Mouse (Mus musculus) kidney, adult 8-10 months (tissue): ENCODE measurements around the gene Gm44596.
A peak's percentile ranks its signal among the peaks of the same experiment; 100 is the strongest.

Source experiments
- DNase-seq, 2 experiments: peaks; one replicate each; pipeline ENCODE4 v3.0.0; 2022

The Gm44596 gene

DNA sequence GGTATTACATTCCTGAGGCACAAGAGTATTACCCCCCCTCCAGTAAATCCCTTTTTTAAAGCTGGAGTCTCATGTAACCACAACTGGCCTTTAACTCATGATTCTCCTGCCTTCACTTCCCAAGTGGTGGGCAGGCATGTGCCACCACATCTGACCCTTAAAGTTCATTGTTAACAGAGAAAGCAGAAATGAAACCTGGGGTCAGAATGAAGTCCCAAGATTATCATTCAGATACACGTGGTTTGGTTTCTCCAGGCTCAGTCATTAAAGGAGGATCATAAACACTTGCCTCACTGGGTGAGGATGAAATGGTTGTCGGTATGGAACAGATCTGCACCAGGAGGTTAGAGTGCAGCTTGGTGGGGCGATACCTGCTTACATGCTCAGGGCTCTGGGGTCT lies 6.0 kb downstream of the Gm44596 start:
- no peak for DNase-seq

- DNase-seq, result no peak
Measured at GRCm38 (mm10) chr6:128383752-128384151, 8.4 kb downstream of the Gm44596 start.

GRCm38 (mm10) chr6:128385026-128385425 lies 9.7 kb downstream of the Gm44596 start:
- no peak for DNase-seq

GRCm38 (mm10) chr6:128389185-128389584 lies 13.9 kb downstream of the Gm44596 start:
- DNase-seq, result no peak

GRCm38 (mm10) chr6:128390683-128391082 lies 15.4 kb downstream of the Gm44596 start:
- no peak for DNase-seq

DNA sequence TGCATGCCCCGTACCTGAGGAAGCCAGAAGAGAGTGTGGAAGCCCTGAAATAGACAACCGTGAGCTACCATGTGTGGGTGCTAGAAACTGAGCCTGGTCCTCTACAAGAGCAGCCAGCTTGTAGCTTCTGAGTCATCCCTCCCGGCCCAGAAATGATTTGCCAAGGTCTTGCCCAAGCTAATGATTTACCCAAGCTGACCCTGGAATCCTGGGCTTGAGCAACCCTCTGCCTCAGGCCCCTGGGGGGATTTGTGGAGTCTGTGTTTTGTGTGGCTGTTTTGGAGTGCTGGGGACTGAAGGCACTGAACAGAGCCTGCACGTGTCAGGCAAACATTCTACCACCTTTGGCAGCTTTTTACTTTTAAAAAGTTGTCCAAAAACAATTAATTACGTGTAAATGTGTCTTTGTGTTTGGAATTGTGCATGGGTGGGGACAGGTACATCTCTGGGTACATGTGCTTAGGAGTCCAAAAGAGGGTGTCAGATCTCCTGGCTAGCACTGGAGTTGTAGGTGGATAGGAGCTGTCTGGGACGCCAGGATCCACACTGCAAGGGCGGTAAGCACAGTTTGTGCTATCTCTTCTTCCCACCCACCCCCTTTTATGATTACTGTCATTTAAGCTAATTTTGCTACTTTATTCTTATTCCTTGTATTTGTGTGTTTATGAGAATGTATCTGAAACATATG lies 22.4 kb downstream of the Gm44596 start:
- DNase-seq, result peak; percentile 80 to 81

GRCm38 (mm10) chr6:128398996-128399395 lies 23.7 kb downstream of the Gm44596 start, which contains the start of gene Nrip2:
Gene Nrip2 (plus strand): TSS chr6:128399296.
- no peak for DNase-seq

GRCm38 (mm10) chr6:128399421-128400185 lies 24.3 kb downstream of the Gm44596 start:
- DNase-seq, result peak; percentile 20 to 23

GRCm38 (mm10) chr6:128404708-128405107 lies 29.4 kb downstream of the Gm44596 start:
- no peak for DNase-seq

- peak; percentile 22 to 25 for DNase-seq
Measured at GRCm38 (mm10) chr6:128408544-128409125, 33.3 kb downstream of the Gm44596 start.

DNA sequence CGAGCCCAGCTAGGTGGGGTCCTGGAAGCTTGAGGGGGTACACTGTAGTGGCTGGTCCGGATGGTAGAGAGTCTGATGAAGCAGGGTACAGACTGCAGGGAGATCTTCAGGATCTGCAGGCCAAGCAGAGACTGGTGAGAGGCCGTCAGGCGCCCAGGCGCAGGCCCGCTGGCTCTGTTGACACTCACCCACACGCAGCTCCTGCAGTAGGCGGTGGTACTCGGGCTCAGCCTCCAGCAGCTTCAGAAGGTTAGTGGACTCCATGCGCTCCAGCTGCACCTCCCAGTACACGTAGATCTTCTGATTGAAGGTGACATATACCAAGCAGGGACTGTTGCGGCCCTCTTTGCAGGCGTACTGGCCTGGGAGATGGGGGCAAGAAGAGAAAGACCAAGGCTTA lies 35.0 kb downstream of the Gm44596 start:
- DNase-seq, result no peak

- peak; percentile 52 to 88 for DNase-seq
Measured at GRCm38 (mm10) chr6:128411115-128411514, 35.8 kb downstream of the Gm44596 start.

DNA sequence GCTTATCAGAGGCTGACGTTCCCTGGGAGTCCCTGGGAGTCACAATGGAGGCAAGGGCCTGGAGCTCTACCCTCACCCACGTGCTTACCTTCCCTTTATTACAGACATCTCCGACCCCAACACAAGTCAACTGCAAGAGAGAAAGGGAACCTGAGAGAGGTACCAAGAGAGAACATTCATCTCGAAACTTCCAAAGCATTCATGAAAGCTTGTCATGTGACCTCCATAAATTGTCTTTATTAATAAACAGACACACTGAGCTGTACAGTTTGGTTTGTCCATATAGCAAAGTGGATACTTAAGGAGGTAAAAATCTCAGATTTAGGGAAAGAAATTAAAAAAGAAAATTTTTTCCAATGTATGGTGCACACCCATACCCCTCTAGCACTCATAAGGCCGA lies 40.9 kb downstream of the Gm44596 start:
- no peak for DNase-seq

DNA sequence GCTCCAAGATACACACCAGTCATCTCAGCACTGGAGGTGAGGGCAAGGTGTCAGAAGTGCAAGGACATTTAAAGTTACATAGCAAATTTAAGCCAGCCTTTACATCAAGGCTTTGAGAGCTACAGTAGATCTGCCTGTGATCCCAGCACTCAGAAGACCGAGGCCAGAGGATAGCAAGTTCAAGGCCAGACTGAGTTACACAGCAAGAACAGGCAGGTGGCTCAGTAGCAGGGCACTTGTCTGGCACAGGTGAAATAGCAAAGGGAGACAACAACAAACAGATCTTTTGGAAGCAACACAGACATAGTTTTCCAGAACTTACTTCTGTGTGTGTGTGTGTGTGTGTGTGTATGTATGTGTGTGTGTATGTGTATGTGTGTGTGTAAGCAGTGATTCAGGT lies 42.8 kb downstream of the Gm44596 start:
- no peak for DNase-seq

GRCm38 (mm10) chr6:128421036-128421435 lies 45.7 kb downstream of the Gm44596 start:
- DNase-seq, result no peak

GRCm38 (mm10) chr6:128421480-128421879 lies 46.2 kb downstream of the Gm44596 start:
- DNase-seq, result no peak

DNA sequence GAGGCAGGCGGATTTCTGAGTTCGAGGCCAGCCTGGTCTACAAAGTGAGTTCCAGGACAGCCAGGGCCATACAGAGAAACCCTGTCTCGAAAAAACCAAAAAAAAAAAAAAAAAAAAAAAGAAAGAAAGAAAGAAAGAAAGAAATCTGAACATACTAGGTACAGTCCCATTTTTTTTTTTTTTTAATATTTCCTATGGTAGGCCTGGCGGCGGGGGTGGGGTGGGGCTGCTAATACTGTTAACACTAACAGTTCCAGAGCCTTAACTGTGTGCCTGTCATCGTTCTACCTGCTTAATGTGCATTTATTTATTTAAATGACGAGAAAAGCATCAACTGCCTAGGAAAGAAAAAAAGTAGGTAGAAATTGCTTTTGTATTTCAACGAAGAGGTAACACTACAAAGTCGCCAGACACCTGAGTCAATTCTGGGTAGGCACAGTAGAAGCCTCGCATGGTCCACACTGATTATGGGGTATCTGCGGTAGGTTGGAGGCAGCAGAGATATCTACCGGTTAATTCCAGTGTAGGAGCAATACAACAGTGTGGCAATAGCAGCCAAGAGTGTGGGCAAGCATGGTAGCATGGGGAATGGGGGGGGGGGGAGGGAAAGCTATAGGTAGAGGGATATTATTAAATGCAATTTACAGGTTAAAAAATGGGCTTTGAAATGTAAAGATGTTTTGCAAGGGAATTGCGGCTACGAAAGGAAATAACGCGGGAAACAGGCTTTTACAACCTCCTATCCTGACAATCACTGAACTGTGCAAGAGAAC lies 48.4 kb downstream of the Gm44596 start:
- no peak for DNase-seq

- peak; percentile 96 to 97 for DNase-seq
Measured at GRCm38 (mm10) chr6:128424269-128425019, 49.1 kb downstream of the Gm44596 start, which contains the start of gene Itfg2. Gene Itfg2 (minus strand): TSS chr6:128424931.

DNA sequence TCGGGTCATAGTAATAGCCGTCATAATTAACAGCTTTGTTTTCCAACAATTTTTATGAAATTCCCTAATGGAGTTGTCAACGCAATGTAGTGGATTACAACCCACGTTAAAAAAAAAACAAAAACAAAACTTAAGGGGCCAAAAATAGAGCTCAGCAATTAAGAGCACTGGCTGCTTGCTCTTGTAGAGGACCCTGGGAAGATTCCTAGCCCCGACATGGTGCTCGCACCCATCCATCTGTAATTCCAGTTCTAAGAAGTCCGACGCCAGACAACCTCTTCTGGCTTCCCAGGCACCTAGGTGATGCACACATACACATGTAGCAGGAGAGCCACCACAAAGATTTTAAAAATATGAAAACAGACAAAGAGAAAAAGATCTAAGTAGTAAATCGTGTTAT lies 49.7 kb downstream of the Gm44596 start:
- DNase-seq, result no peak

DNA sequence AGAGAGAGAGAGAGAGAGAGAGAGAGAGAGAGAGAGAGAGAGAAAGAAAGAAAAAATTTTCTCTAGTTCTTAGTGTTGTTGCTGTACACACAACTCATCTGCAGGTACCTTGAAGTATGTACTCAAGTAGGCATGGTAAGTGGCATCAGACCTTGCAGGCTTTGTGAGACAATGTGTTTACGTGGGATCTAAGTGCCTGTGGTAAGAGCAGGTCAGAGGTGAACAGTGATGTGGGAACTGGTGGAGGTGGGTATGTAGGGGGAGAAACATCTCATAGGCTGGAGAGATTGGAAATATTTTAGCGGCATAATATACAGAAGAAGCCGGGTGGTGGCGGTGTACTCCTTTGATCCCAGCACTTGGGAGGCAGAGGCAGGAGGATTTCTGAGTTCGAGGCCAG lies 52.3 kb downstream of the Gm44596 start:
- no peak for DNase-seq

DNA sequence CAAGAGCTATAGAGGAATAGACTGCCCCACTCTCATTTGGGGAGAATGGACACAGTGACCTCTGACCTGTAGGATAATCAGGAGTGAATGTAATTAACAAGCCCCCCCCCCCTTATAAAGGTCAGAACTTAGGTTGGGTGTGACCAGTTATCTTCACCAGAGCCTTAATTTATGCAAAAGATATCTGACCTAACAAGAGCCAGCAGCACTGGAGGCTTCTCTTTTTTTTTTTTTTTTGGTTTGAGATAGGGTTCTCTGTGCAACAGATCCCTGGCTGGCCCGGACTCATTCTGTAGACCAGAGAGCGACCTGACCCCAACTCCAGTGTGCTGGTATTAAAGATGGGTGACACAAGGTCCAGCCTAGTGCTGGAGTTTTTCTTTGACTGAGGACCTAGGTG lies 54.0 kb downstream of the Gm44596 start:
- DNase-seq, result no peak

DNA sequence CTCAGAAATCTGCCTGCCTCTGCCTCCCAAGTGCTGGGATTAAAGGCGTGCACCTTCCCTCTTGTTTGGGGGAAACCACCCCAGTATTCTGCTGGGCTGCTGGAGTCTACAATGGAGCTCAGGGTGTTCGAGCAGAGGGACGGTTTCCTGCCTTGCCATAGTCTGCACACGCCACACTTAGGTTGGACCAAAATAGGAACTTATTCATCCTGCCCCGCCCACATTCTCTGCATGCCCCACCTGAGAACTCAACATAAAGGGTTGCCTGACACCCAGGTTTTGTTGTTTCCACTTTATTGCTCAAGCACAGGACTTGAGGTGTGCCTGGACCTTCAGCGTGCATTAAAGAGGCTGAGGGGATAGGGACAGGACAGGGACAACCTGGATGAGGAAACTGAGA lies 54.5 kb downstream of the Gm44596 start:
- DNase-seq, result no peak
